Mouse (Mus musculus) liver, embryonic 15.5 days (tissue): ENCODE data around the gene A630089N07Rik. TPM values are rescaled to one million over a fixed set of nuclear protein-coding genes. Genes with fewer than 3 reads are reported as not detected.
"Not testable (repeated sequence)": the region's sequence is repeated elsewhere in the genome, so short reads cannot be mapped to it uniquely, and the experiment has no call there.

Source experiments
- ATAC-seq: fragments of 200-750 bp; cut with Nextera tagmentation; 2 replicates; pipeline ENCODE4 v1.8.0; 2017; ENCODE audit warnings: moderate number of reproducible peaks, mild to moderate bottlenecking, moderate library complexity; ENCODE audit not compliant: insufficient read depth
- H3K27ac ChIP-seq: fragments of 300-500 bp; sonication (generic); replicated peaks from 2 replicates; pipeline ENCODE4 v1.5.1; 2015; ENCODE audit warnings: mild to moderate bottlenecking, inconsistent platforms
- H3K27me3 ChIP-seq: fragments of 300-500 bp; sonication (generic); 2 replicates; pipeline ENCODE4 v1.6.1; 2015; ENCODE audit warnings: mild to moderate bottlenecking, inconsistent platforms
- H3K36me3 ChIP-seq: fragments of 300-500 bp; sonication (generic); replicated peaks from 2 replicates; pipeline ENCODE4 v1.6.1; 2015; ENCODE audit warnings: moderate library complexity, mild to moderate bottlenecking, inconsistent platforms
- H3K4me1 ChIP-seq: fragments of 300-500 bp; sonication (generic); replicated peaks from 2 replicates; pipeline ENCODE4 v1.6.1; 2015; ENCODE audit warnings: inconsistent platforms
- H3K4me2 ChIP-seq: fragments of 300-500 bp; sonication (generic); 2 replicates; pipeline ENCODE4 v1.6.1; 2015; ENCODE audit warnings: moderate library complexity, mild to moderate bottlenecking, inconsistent platforms
- H3K4me3 ChIP-seq: fragments of 300-500 bp; sonication (generic); replicated peaks from 2 replicates; pipeline ENCODE4 v1.5.1; 2015; ENCODE audit warnings: mild to moderate bottlenecking, inconsistent platforms
- H3K9ac ChIP-seq: fragments of 300-500 bp; sonication (generic); 2 replicates; pipeline ENCODE4 v1.6.1; 2015; ENCODE audit warnings: moderate library complexity, mild to moderate bottlenecking, inconsistent platforms
- H3K9me3 ChIP-seq: fragments of 300-500 bp; sonication (generic); replicated peaks from 2 replicates; pipeline ENCODE4 v1.6.1; 2016; ENCODE audit warnings: inconsistent platforms
- WGBS: fragments of 180-500 bp; shearing (Covaris S2); methylation state at CpG from one replicate; pipeline ENCODE4 v1.1.7; 2015; ENCODE audit warnings: mixed read lengths; ENCODE audit not compliant: insufficient replicate concordance; 5-methylcytosine and 5-hydroxymethylcytosine counted together
- polyA plus RNA-seq: library from polyadenylated mRNA; unstranded; fragments of >200 nt; fragmentation: Nextera tagmentation; extraction: Ambion mirVana; gene quantifications from 2 replicates; pipeline ENCODE4 v1.2.1, GENCODE M21; 2015

The A630089N07Rik gene
- polyA plus RNA-seq, 1 experiment from 2014 or later: 7.3 TPM

DNA sequence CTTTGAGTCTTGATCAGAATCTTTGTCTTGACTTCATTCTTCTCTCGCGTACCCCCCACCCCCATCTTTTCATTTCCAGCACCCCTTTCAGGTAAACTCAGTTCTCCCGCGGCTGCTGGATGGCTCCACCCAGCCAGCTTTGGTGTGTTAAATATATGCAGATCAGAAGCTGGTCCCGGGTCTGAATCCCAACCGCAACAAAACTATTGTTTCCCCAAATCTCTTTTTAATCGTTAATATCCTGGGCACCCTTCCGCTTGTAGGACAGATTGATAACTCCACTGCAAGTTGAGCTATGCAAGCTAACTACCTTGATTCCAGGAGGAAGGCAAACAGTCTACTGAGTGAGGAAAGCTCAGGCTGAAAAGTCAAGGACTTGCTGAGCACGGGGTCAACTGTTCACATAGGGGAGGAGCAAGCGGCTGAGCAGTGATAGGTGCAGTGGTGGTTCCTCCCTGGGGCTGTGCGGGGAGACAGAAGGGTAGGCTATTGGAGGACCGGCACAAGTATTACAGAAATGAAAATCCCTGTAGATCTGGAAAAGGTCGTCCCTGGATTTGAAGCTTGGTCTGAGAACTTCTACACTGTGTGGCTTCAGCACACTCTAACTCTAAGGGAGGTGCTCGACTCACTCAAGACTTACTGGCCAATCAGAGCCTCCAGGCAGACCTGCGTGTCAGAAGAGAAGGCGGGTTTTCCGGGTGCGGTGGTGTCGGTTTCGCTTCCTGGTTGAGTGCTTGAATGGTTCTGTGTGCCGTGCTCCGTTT lies 85.5 kb downstream of the A630089N07Rik start, which contains the start of gene B230307C23Rik:
Gene B230307C23Rik, plus strand, starts transcription at position 700 of the 767 bp plus-strand sequence.
- H3K9me3 ChIP-seq: no peaks in the 10 kb centered on the region
- peak; percentile 97 for ATAC-seq
- H3K4me2 ChIP-seq: peak within 1 kb of the TSS; percentile 70
- peak within 1 kb of the TSS; percentile 70 for H3K4me3 ChIP-seq
- 1% methylated on average over 22 of the region's 22 CpGs for whole genome bisulfite sequencing
- H3K27me3 ChIP-seq: no peaks in the 10 kb centered on the region
- peak within 1 kb of the TSS; percentile 52 for H3K9ac ChIP-seq
- peaks cover 26% of the 10 kb centered on the region for H3K4me1 ChIP-seq
- H3K27ac ChIP-seq: peak within 1 kb of the TSS; percentile 85
- H3K36me3 ChIP-seq: peaks cover 4% of the 10 kb centered on the region; the same call in 1 of the 2 replicates

DNA sequence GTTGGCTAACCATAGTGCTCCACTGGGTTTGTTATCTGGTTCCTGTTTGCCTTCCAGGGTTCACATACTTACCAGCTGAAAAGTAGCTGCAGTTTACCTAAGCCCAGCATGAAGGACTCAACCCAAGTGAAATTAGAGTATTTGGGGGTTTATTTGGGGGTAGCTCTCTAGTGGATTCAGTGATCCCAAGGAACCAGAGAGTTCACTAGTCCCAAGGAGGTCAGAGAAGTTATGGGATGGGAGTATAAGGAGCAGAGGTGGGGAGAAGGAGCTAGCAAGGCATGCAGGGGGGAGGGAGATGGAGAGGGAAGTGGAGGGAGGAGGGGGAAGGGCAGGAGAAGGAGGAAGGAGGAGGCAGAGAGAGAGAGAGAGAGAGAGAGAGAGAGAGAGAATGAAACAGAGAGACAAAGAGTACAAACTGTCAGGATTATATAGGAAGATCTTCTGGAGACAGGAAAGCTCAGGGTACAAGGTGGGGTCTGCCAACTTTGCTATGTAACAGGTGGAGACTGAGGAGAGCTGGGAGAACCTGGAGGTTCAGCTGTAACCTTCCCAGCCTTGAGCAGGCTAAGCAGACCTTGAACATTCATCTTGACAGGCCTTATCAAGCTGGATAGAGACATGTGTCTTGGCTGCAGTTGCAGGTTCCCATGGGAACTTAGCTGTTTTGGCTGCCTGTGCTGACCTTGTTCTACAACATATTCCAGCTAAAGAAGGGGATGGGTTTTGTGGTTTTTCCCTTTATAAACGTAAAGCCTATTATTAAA lies 86.2 kb downstream of the A630089N07Rik start:
- Histone ChIP-seq H3K9ac (0 out of 2 replicates have a peak overlapping the region, but pooled peaks have one; percentile 52), H3K27me3 (no peaks in the 10 kb centered on the region), H3K4me1 (peaks cover 26% of the 10 kb centered on the region), H3K4me2 (peak overlapping the region; percentile 70), H3K4me3 (peak overlapping the region; percentile 70), H3K27ac (peak overlapping the region; percentile 85), H3K9me3 (no peaks in the 10 kb centered on the region), H3K36me3 (peaks cover 4% of the 10 kb centered on the region; the same call in 1 of the 2 replicates)
- no peak for ATAC-seq
- WGBS: 13% methylated on average over 1 of the region's 1 CpGs

DNA sequence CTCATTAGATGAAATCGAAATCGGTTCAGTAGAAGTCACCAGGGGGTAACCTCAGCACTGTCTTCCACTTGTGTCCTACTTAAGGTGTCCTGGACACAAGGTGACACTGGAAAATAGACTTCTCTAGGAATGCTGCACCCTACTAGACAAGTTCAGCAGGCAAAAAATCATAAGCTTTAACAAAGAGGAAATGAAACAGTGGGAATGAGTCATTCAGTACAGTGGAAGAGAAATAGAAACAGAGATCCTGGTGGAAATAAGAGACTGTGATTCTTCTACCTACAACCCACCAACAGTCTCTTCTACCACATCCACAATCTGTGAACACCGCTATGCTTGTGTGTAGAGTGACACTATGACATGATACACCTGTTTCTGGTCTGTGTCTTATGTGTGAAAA lies 89.8 kb downstream of the A630089N07Rik start:
- H3K4me2 ChIP-seq, ATAC-seq, H3K4me3 ChIP-seq, H3K27me3 ChIP-seq, H3K9me3 ChIP-seq, H3K27ac ChIP-seq, H3K36me3 ChIP-seq, H3K9ac ChIP-seq: not testable (repeated sequence)
- WGBS: 63% methylated on average over 3 of the region's 3 CpGs
- H3K4me1 ChIP-seq: peaks cover 15% of the 10 kb centered on the region

DNA sequence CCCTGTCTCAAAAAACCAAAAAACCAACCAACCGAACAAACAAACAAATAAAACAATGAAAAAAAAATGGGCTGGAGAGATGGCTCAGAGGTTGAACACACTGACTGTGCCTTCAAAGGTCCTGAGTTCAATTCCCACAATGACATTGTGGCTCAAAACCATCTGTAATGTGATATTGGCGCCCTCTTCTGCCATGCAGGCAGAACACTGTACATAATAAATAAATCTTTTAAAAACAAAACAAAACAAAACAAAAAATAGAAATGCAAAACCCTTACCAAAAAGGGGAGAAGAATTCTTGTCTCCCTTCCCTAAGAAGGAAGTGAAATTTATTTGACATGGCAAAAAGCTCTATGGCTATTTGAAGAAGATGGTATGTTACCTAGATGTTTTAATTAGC lies 90.7 kb downstream of the A630089N07Rik start:
- H3K4me3 ChIP-seq: no peak overlapping the region
- no peak overlapping the region for H3K9ac ChIP-seq
- no peak overlapping the region for H3K4me2 ChIP-seq
- no peaks in the 10 kb centered on the region for H3K9me3 ChIP-seq
- no peak overlapping the region for H3K27ac ChIP-seq
- peaks cover 12% of the 10 kb centered on the region for H3K4me1 ChIP-seq
- no peaks in the 10 kb centered on the region for H3K36me3 ChIP-seq
- no peak for ATAC-seq
- 41% methylated on average over 2 of the region's 2 CpGs for WGBS
- no peaks in the 10 kb centered on the region for H3K27me3 ChIP-seq

DNA sequence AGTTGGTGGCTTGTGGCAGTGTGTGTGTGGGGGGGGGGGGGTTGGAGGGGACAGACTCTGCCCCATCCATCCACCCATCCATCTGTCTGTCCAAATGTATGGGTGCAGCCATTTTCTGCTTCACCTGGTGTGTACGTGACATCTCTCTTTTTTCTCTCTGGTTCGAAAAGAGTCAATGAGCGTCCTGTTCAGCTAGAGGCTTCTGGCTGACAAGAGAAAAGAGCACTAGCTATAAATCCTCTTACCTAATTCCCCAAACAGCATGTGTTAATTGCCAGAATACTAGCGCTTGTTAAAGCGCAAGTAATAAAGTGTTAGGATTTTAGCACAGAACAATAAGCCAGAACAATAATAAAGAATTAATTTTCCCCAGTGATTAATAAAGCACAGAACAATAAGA lies 97.7 kb downstream of the A630089N07Rik start:
- H3K9ac ChIP-seq: no peak overlapping the region
- H3K4me3 ChIP-seq: no peak overlapping the region
- no peak for ATAC-seq
- no peaks in the 10 kb centered on the region for H3K36me3 ChIP-seq
- WGBS: 72% methylated on average over 5 of the region's 5 CpGs
- no peaks in the 10 kb centered on the region for H3K9me3 ChIP-seq
- no peak overlapping the region for H3K4me2 ChIP-seq
- H3K27ac ChIP-seq: no peak overlapping the region
- no peaks in the 10 kb centered on the region for H3K4me1 ChIP-seq
- no peaks in the 10 kb centered on the region for H3K27me3 ChIP-seq

- no peak overlapping the region for H3K9ac ChIP-seq
- no peaks in the 10 kb centered on the region for H3K9me3 ChIP-seq
- ATAC-seq: no peak
- no peak overlapping the region for H3K4me3 ChIP-seq
- no peaks in the 10 kb centered on the region for H3K27me3 ChIP-seq
- H3K4me1 ChIP-seq: peaks cover 16% of the 10 kb centered on the region
- H3K4me2 ChIP-seq: no peak overlapping the region
- H3K36me3 ChIP-seq: no peaks in the 10 kb centered on the region
- H3K27ac ChIP-seq: no peak overlapping the region
- WGBS: 60% methylated on average over 1 of the region's 1 CpGs
These were observed 100.9 kb downstream of the A630089N07Rik start for GRCm38 (mm10) chr16:97981362-97981761.

- H3K4me2 ChIP-seq: no peak overlapping the region
- 59% methylated on average over 3 of the region's 3 CpGs for WGBS
- H3K9me3 ChIP-seq: no peaks in the 10 kb centered on the region
- H3K27ac ChIP-seq: peak overlapping the region; percentile 41; the same call in 1 of the 2 replicates
- peak; percentile 57 for ATAC-seq
- H3K4me1 ChIP-seq: peaks cover 16% of the 10 kb centered on the region
- H3K4me3 ChIP-seq: no peak overlapping the region
- no peak overlapping the region for H3K9ac ChIP-seq
- H3K27me3 ChIP-seq: no peaks in the 10 kb centered on the region
- H3K36me3 ChIP-seq: no peaks in the 10 kb centered on the region
These were observed 104.5 kb downstream of the A630089N07Rik start for GRCm38 (mm10) chr16:97977722-97978121.

- H3K36me3 ChIP-seq: no peaks in the 10 kb centered on the region
- peaks cover 16% of the 10 kb centered on the region for H3K4me1 ChIP-seq
- H3K4me3 ChIP-seq: no peak overlapping the region
- no peak overlapping the region for H3K9ac ChIP-seq
- H3K27ac ChIP-seq: peak overlapping the region; percentile 41
- peak; percentile 86 for ATAC-seq
- 26% methylated on average over 1 of the region's 1 CpGs for WGBS
- no peaks in the 10 kb centered on the region for H3K9me3 ChIP-seq
- no peaks in the 10 kb centered on the region for H3K27me3 ChIP-seq
- H3K4me2 ChIP-seq: no peak overlapping the region
These were observed 105.0 kb downstream of the A630089N07Rik start for GRCm38 (mm10) chr16:97977277-97977676.

GRCm38 (mm10) chr16:97963956-97964540 lies 118.2 kb downstream of the A630089N07Rik start:
- H3K27ac ChIP-seq: no peak overlapping the region
- peaks cover 52% of the 10 kb centered on the region for H3K4me1 ChIP-seq
- no peak overlapping the region for H3K9ac ChIP-seq
- H3K27me3 ChIP-seq: no peaks in the 10 kb centered on the region
- ATAC-seq: no peak
- H3K9me3 ChIP-seq: no peaks in the 10 kb centered on the region
- no peak overlapping the region for H3K4me2 ChIP-seq
- no peak overlapping the region for H3K4me3 ChIP-seq
- 50% methylated on average over 3 of the region's 3 CpGs for WGBS
- H3K36me3 ChIP-seq: no peaks in the 10 kb centered on the region

DNA sequence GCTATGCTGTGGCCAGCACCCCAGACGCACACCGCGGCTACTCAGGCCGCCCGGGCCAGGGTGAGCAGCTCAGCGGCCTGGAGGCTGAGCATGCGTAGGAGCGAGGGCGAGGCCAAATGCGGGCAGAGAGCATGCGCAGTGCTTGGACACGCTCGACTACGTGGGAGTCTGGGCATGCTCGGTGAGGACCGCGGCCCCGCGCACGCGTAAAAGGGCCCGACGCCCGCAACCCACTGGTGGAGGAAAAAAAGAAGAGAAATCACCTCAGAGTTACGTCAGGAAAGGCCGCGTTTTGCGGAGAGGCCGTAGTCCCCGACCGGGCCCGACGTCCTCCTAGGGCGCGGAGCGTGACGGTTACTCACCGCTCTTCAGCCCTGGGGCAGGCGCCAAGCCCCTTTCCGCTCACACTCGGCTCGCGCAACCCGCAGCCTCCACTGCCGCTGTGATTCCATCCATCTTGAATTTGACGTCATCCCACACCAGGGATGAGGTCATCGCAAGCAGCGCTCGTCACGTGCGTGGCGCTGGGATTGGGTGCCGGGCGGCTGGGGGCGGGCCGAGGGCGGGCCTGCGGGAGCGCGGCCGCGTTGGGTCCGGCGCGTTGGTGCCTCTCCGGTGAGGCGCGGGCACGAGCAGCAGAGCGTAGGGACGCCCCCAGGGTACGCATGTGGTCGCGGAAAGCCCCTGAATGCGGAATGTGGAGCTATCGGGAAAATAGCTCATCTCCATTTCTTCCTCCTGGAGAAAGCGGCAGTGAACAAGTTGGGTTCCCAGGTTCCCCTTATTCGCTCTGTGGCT lies 119.9 kb downstream of the A630089N07Rik start, which contains the start of the genes C2cd2 and Zbtb21:
Gene C2cd2, minus strand, starts transcription at position 448 of the 798 bp plus-strand sequence.
Gene Zbtb21, minus strand, starts transcription at position 472 of the 798 bp plus-strand sequence.
- H3K4me1 ChIP-seq: peaks cover 69% of the 10 kb centered on the region
- no peaks in the 10 kb centered on the region for H3K9me3 ChIP-seq
- no peaks in the 10 kb centered on the region for H3K36me3 ChIP-seq
- H3K4me2 ChIP-seq: peak within 1 kb of the TSS; percentile 90
- under 1% methylated on average over 78 of the region's 78 CpGs for WGBS
- H3K27me3 ChIP-seq: no peaks in the 10 kb centered on the region
- H3K4me3 ChIP-seq: peak within 1 kb of the TSS; percentile 86
- peak; percentile 98 for ATAC-seq
- H3K27ac ChIP-seq: peak within 1 kb of the TSS; percentile 95
- H3K9ac ChIP-seq: peak within 1 kb of the TSS; percentile 90
